Mouse (Mus musculus) neural tube, embryonic 14.5 days (tissue): ENCODE data around the gene Nol4l. TPM values are rescaled to one million over a fixed set of nuclear protein-coding genes. Genes with fewer than 3 reads are reported as not detected.
A peak's percentile ranks its signal among the peaks of the same experiment; 100 is the strongest.

Experiments used
- ATAC-seq: fragments of 200-750 bp; cut with Nextera tagmentation; 2 replicates; pipeline ENCODE4 v1.8.0; 2017; ENCODE audit warnings: low read depth, mild to moderate bottlenecking, moderate TSS enrichment, moderate library complexity
- H3K27ac ChIP-seq: fragments of 300-500 bp; sonication (generic); 2 replicates; pipeline ENCODE4 v1.5.1; 2014; ENCODE audit warnings: low read depth, mild to moderate bottlenecking, control low read depth, low read length, moderate library complexity, mixed read lengths
- H3K27me3 ChIP-seq: fragments of 300-500 bp; sonication (generic); 2 replicates; pipeline ENCODE4 v1.6.1; 2014; ENCODE audit warnings: low read length; ENCODE audit not compliant: control insufficient read depth, insufficient read depth
- H3K36me3 ChIP-seq: fragments of 300-500 bp; sonication (generic); 2 replicates; pipeline ENCODE4 v1.6.1; 2014; ENCODE audit warnings: low read length, mixed read lengths; ENCODE audit not compliant: control insufficient read depth, insufficient read depth
- H3K4me1 ChIP-seq: fragments of 300-500 bp; sonication (generic); 2 replicates; pipeline ENCODE4 v1.6.1; 2014; ENCODE audit warnings: low read length; ENCODE audit not compliant: control insufficient read depth, insufficient read depth
- H3K4me2 ChIP-seq: fragments of 300-500 bp; sonication (generic); 2 replicates; pipeline ENCODE4 v1.6.1; 2014; ENCODE audit warnings: mild to moderate bottlenecking, low read depth, low read length, control low read depth
- H3K4me3 ChIP-seq: fragments of 300-500 bp; sonication (generic); 2 replicates; pipeline ENCODE4 v1.5.1; 2014; ENCODE audit warnings: low read depth, low read length, control low read depth, mixed read lengths
- H3K9ac ChIP-seq: fragments of 300-500 bp; sonication (generic); replicated peaks from 2 replicates; pipeline ENCODE4 v1.6.1; 2014; ENCODE audit warnings: low read depth, mild to moderate bottlenecking, control low read depth, low read length, mixed read lengths
- H3K9me3 ChIP-seq: fragments of 300-500 bp; sonication (generic); 2 replicates; pipeline ENCODE4 v1.6.1; 2016; ENCODE audit warnings: low read length; ENCODE audit not compliant: control insufficient read depth
- WGBS: fragments of 180-500 bp; shearing (Covaris S2); extraction: QIAGEN DNeasy Blood & Tissue Kit; methylation state at CpG from one replicate; pipeline ENCODE4 v1.1.7; 2014; 5-methylcytosine and 5-hydroxymethylcytosine counted together
- polyA plus RNA-seq: library from polyadenylated mRNA; unstranded; fragments of >200 nt; fragmentation: Nextera tagmentation; extraction: Ambion mirVana; gene quantifications from 2 replicates; pipeline ENCODE4 v1.2.1, GENCODE M21; 2014

Gene Nol4l
- polyA plus RNA-seq, 1 experiment from 2014 or later, result 44.4 TPM

DNA sequence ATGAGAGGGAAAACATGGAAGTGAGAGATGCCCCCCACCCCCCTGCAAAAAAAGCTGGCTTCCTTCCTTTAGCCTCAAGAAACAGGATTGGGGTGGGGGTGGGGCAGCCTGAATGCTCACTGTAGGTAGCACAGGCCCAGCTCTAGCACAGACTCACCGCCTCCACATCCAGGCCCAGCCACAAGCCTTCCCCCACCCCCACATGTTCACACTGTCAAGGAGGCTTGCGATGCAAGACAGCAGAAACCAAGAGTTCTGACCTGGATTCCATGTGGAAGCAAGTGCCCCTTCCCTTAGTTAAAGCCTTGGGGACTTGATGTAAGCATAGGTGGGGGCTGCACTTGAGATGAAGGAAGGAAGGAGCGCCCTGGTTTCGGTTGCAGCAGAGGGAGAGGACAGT is 60.0 kb downstream of the Nol4l start:
- Histone ChIP-seq H3K27me3 (no peaks in the 10 kb centered on the region), H3K4me3 (no peak overlapping the region), H3K9ac (no peak overlapping the region), H3K4me1 (peaks cover 6% of the 10 kb centered on the region; the same call in 1 of the 2 replicates), H3K9me3 (no peaks in the 10 kb centered on the region), H3K36me3 (no peaks in the 10 kb centered on the region), H3K4me2 (no peak overlapping the region), H3K27ac (no peak overlapping the region)
- 60% methylated on average over 4 of the region's 4 CpGs for WGBS
- ATAC-seq, result peak; percentile 49; the same call in 1 of the 2 replicates

DNA sequence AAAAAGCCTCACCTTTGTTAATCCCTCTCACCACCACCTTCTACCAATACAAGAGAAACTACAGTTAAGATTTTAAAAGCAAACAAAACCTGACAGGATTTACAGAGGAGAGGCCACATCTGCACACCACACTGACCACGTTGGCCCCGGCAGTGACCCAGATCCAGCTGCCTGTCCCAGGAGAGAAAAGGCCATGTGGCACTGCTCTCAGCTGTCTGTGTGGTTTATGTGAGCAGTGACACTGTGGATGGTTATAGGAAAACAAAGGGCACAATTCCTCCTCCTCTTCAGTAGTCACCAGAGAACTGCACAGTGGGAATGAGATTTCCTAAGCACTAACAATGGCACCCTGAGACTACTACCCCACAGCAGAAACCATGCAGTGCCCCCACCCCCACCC is 60.5 kb downstream of the Nol4l start:
- Histone ChIP-seq H3K9me3 (no peaks in the 10 kb centered on the region), H3K27ac (no peak overlapping the region), H3K9ac (no peak overlapping the region), H3K4me2 (no peak overlapping the region), H3K27me3 (no peaks in the 10 kb centered on the region), H3K4me3 (no peak overlapping the region), H3K36me3 (no peaks in the 10 kb centered on the region), H3K4me1 (peaks cover 6% of the 10 kb centered on the region; the same call in 1 of the 2 replicates)
- no peak for ATAC-seq
- 38% methylated on average over 2 of the region's 2 CpGs for WGBS

DNA sequence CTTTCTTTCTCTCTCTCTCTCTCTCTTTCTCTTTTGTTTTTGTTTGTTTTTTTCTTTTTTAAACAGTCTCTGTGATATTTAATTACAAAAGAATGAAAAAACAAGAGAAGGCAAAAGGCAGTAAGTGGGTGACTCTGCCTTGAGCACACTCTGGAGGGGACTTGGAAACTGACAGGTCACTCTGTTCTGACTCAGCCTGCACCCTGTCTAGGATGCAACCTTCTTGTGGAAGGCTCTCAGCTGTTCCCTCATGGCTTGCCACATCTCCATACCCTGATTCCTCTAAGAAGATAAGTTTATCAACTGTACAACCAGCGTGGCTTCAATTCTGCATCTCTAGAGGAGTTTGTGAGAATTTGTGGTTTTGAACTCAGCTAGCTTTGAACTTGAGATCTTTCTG is 62.4 kb downstream of the Nol4l start:
- no peaks in the 10 kb centered on the region for H3K27me3 ChIP-seq
- peaks cover 6% of the 10 kb centered on the region; the same call in 1 of the 2 replicates for H3K4me1 ChIP-seq
- H3K27ac ChIP-seq, result no peak overlapping the region
- ATAC-seq, result no peak
- H3K4me3 ChIP-seq, result no peak overlapping the region
- no peaks in the 10 kb centered on the region for H3K9me3 ChIP-seq
- no peak overlapping the region for H3K9ac ChIP-seq
- H3K36me3 ChIP-seq, result no peaks in the 10 kb centered on the region
- H3K4me2 ChIP-seq, result no peak overlapping the region
- 84% methylated on average over 1 of the region's 1 CpGs for WGBS

DNA sequence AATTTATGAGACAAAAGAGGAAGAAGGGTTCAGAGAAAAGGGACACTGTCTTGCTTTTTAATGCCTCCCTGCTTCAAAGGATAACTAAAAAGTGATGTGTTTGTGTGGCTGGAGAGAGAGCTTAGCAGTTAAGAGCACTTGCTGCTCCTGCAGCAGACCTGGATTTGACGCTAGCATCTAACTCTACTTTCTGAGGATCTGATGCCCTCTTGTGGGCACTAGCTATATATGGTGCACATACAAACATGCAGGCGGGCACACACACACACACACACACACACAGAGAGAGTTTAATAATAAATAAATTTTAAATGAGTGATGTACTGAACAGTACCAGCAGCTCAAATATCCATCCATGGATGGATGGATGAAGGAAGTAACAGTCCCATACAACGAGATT is 66.5 kb downstream of the Nol4l start:
- Histone ChIP-seq H3K27ac (no peak overlapping the region), H3K9ac (no peak overlapping the region), H3K4me3 (no peak overlapping the region), H3K9me3 (no peaks in the 10 kb centered on the region), H3K36me3 (no peaks in the 10 kb centered on the region), H3K4me1 (peaks cover under 1% of the 10 kb centered on the region; the same call in 1 of the 2 replicates), H3K27me3 (no peaks in the 10 kb centered on the region), H3K4me2 (no peak overlapping the region)
- ATAC-seq, result no peak
- WGBS, result 75% methylated on average over 3 of the region's 3 CpGs

DNA sequence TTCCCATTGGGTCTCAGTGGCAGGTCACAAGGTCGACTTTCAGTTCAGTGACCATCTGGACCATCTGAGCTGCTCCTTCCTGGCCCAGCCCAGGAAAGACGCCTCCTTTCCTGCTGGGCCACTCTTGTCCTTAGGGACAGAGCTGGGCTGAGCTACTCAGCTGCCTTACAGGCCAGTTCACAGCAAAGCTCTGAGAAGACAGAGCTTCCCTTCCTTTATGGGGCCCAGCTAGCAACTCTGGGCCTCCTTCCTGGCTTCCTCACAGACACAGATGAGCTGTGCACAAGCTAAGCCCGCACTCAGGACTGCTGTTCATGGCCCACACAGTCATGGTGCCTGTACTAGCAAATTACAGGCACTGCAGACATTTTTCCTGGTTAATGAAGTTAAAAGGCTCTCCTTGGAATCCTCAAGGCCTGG is 71.7 kb downstream of the Nol4l start:
- no peaks in the 10 kb centered on the region for H3K27me3 ChIP-seq
- H3K36me3 ChIP-seq, result no peaks in the 10 kb centered on the region
- ATAC-seq, result no peak
- WGBS, result 33% methylated on average over 3 of the region's 3 CpGs
- H3K9me3 ChIP-seq, result no peaks in the 10 kb centered on the region
- H3K4me3 ChIP-seq, result no peak overlapping the region
- peaks cover 13% of the 10 kb centered on the region; the same call in 1 of the 2 replicates for H3K4me1 ChIP-seq
- H3K4me2 ChIP-seq, result no peak overlapping the region
- H3K9ac ChIP-seq, result no peak overlapping the region
- H3K27ac ChIP-seq, result peak overlapping the region; percentile 60

DNA sequence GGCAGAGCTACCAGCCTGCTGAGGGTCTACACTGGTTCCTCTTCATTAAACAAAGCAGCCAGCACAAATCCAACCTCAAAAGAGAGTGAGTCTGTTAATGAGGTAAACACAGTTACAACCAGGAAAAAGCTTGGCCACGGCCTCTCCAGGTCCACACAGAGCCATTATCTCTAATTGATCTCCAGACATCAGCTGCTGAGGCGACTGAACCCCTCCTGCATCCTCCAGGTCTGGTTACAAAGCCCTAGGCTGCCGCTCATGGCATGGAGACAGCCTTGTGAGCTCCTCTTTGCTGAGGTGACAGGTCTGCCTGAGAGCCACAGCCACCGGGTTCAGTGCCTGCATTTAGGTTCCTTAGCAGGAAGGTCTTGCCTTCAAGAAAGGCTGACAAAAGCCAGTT is 72.3 kb downstream of the Nol4l start:
- no peak overlapping the region for H3K9ac ChIP-seq
- 20% methylated on average over 4 of the region's 4 CpGs for WGBS
- H3K27ac ChIP-seq, result peak overlapping the region; percentile 60
- no peaks in the 10 kb centered on the region for H3K36me3 ChIP-seq
- H3K4me3 ChIP-seq, result no peak overlapping the region
- peak; percentile 33; the same call in 1 of the 2 replicates for ATAC-seq
- H3K4me2 ChIP-seq, result no peak overlapping the region
- H3K9me3 ChIP-seq, result no peaks in the 10 kb centered on the region
- H3K4me1 ChIP-seq, result peaks cover 13% of the 10 kb centered on the region; the same call in 1 of the 2 replicates
- H3K27me3 ChIP-seq, result no peaks in the 10 kb centered on the region

DNA sequence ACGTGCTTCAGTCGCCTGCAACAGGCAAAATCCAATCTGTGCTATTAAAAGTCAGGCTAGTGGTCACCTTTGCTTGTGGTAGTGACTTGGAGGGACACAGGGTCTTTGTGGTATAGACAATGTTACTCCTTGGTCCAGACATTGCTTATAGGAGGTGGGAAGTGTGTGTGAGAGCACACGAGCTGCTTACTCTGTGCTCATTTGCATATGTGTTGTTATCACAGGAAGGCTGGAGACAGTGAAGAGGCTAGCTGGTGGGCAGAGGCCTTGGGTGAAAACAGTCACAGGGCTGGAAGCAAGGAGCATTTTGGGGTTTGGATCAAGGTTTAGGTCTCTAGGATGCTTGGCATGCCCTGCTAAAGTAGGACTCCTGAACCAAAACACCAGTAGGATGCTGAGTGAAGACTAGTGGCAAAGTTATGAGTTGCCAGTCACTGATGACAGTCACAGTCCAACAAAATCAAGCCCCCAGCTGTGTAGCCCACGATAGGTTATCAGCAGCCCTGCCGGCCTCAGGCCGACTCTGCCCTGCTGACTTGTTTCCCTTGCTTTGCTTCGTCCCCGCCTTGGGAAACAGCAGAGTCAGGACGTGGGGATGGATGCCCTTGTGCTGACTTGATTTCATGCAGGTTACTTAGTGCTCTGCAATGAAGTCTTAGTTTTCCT is 74.8 kb downstream of the Nol4l start:
- Histone ChIP-seq H3K9ac (no peak overlapping the region), H3K9me3 (no peaks in the 10 kb centered on the region), H3K36me3 (no peaks in the 10 kb centered on the region), H3K4me3 (no peak overlapping the region), H3K4me2 (no peak overlapping the region), H3K27ac (no peak overlapping the region), H3K27me3 (no peaks in the 10 kb centered on the region), H3K4me1 (peaks cover 13% of the 10 kb centered on the region; the same call in 1 of the 2 replicates)
- WGBS, result 61% methylated on average over 9 of the region's 9 CpGs
- no peak for ATAC-seq

DNA sequence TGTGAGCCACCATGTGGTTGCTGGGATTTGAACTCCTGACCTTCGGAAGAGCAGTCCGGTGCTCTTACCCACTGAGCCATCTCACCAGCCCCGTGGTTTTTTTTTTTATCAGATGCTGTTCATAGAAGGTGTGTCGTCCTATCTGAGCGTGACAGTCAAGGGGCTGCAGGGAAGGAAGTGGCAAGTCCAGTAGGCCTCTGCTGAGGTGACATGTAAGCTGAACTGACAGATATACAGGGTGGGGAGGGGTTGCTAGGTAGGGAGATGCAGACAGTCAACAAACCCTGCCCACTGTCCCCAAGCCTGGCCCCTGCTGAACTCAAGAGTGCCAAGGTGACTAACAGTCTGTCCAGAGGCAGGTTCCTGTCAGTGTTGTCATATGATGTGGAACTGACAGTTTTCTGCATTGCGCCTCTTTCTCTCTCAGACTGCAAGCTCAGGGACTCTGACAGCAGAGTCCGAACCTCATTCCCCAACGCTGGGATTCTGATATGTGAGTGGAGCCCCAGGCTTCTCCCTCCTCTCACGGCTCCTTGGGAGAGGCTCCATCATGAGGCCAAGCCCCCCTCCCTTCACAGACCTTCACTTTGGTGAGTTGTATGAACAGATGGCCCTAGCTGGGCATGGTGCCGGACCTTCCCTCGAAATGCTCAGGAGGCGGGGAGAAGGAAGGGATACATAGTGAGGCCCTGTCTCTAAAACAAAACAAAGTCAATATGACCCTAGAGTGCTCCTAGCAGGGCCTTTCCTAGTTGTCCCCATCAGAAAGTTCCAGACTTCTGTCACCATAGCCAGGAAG is 75.6 kb downstream of the Nol4l start:
- no peaks in the 10 kb centered on the region for H3K9me3 ChIP-seq
- no peak overlapping the region for H3K27ac ChIP-seq
- no peak overlapping the region for H3K9ac ChIP-seq

DNA sequence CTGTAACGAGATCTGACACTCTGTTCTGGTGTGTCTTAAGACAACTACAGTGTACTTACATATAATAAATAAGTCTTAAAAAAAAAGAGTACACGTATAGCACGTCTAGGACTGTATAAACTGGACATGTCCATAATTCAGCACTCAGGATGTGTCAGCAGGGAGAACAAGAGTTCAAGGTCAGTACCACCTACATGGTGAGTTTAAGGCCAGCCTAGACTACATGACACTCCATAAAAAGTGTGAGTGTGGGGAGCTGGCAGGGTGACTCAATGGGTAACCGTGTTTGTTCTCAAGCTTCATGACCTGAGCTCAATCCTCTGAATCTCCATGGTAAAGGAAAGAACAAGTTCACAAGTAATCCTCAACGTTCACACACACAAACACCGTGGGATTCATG is 81.3 kb downstream of the Nol4l start:
- Histone ChIP-seq H3K4me1 (peaks cover 3% of the 10 kb centered on the region; the same call in 1 of the 2 replicates), H3K9ac (no peak overlapping the region), H3K9me3 (no peaks in the 10 kb centered on the region), H3K4me3 (no peak overlapping the region), H3K4me2 (no peak overlapping the region), H3K36me3 (no peaks in the 10 kb centered on the region), H3K27ac (no peak overlapping the region), H3K27me3 (no peaks in the 10 kb centered on the region)
- no peak for ATAC-seq
- 84% methylated on average over 6 of the region's 6 CpGs for WGBS

More for the DNA sequence above, 75.6 kb downstream of the Nol4l start:
- no peak overlapping the region for H3K4me2 ChIP-seq
- H3K4me1 ChIP-seq, result peaks cover 13% of the 10 kb centered on the region; the same call in 1 of the 2 replicates
- WGBS, result 75% methylated on average over 12 of the region's 12 CpGs
- no peak overlapping the region for H3K4me3 ChIP-seq
- no peak for ATAC-seq
- H3K36me3 ChIP-seq, result no peaks in the 10 kb centered on the region
- no peaks in the 10 kb centered on the region for H3K27me3 ChIP-seq
